Mouse (Mus musculus) forelimb bud, embryonic 11.5 days (tissue): ENCODE data around the gene Syt3.

ENCODE experiments used
- DNase-seq: peaks from one replicate; pipeline ENCODE4 v3.0.0-alpha.2; 2012; ENCODE audit warnings: low read depth, low spot score

Gene Syt3

GRCm38 (mm10) chr7:44405346-44406014, 21.6 kb downstream of the Syt3 start:
- peak; percentile 100 for DNase-seq

GRCm38 (mm10) chr7:44406015-44406355, 22.1 kb downstream of the Syt3 start:
- no peak for DNase-seq

- DNase-seq, result no peak
These were observed 27.2 kb downstream of the Syt3 start for GRCm38 (mm10) chr7:44411144-44411543.

GRCm38 (mm10) chr7:44413307-44413706, 29.4 kb downstream of the Syt3 start:
- no peak for DNase-seq

GRCm38 (mm10) chr7:44427666-44428065, 43.8 kb downstream of the Syt3 start:
- DNase-seq, result no peak

- peak; percentile 30 for DNase-seq
These were observed 44.5 kb downstream of the Syt3 start for GRCm38 (mm10) chr7:44428171-44428950.

GRCm38 (mm10) chr7:44428968-44429521, 45.1 kb downstream of the Syt3 start, which contains the start of gene Lrrc4b:
Lrrc4b (plus strand) TSS chr7:44429018.
- peak; percentile 44 for DNase-seq

- DNase-seq, result no peak
These were observed 45.9 kb downstream of the Syt3 start for GRCm38 (mm10) chr7:44429534-44430488.

- no peak for DNase-seq
These were observed 48.6 kb downstream of the Syt3 start for GRCm38 (mm10) chr7:44432550-44432949.

GRCm38 (mm10) chr7:44433371-44433770, 49.5 kb downstream of the Syt3 start:
- DNase-seq, result peak; percentile 68

GRCm38 (mm10) chr7:44434089-44434488, 50.2 kb downstream of the Syt3 start:
- no peak for DNase-seq

GRCm38 (mm10) chr7:44435796-44436195, 51.9 kb downstream of the Syt3 start:
- no peak for DNase-seq

GRCm38 (mm10) chr7:44436267-44436666, 52.4 kb downstream of the Syt3 start:
- no peak for DNase-seq

- DNase-seq, result no peak
These were observed 53.3 kb downstream of the Syt3 start for GRCm38 (mm10) chr7:44437188-44437587.

- no peak for DNase-seq
These were observed 54.0 kb downstream of the Syt3 start for GRCm38 (mm10) chr7:44437933-44438332.

GRCm38 (mm10) chr7:44439696-44440095, 55.8 kb downstream of the Syt3 start:
- DNase-seq, result no peak

- DNase-seq, result no peak
These were observed 56.6 kb downstream of the Syt3 start for GRCm38 (mm10) chr7:44440479-44440878.

- no peak for DNase-seq
These were observed 57.3 kb downstream of the Syt3 start for GRCm38 (mm10) chr7:44441180-44441579.

- no peak for DNase-seq
These were observed 57.8 kb downstream of the Syt3 start for GRCm38 (mm10) chr7:44441648-44442109.

- DNase-seq, result no peak
These were observed 58.5 kb downstream of the Syt3 start for GRCm38 (mm10) chr7:44442407-44442821.
